Mouse (Mus musculus) lung, postnatal 0 days (tissue): ENCODE results near the gene Vwa3b.

Experiments
- CTCF ChIP-seq: IDR thresholded peaks from 2 replicates; pipeline ENCODE4 v1.5.1; 2016; ENCODE audit warnings: antibody characterized with exemption, mild to moderate bottlenecking
- EP300 ChIP-seq: IDR thresholded peaks from 2 replicates; pipeline ENCODE4 v1.6.1; 2016; ENCODE audit warnings: antibody characterized with exemption, mild to moderate bottlenecking, control low read depth

DNA sequence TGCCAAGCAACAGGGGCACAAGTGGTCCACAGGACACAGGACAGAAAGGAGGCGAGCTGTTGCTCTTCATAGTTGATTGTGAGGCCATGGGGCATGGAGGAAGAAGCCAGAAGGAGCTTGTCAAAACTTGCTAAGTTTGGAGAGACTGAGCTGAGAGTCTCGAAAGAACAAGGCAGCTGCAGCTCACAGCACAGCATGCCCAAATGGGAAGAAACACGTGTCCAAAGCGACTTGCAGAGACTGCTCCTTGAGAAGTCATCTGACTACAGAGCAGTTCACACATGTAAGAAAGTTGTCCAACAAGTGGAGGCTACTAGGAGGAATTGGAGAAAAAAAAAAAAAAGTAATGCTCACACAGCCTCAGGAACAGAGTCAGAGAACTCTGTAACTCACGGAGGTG is 62.8 kb downstream of the Vwa3b start:
- no peak for TF ChIP-seq CTCF
- no peak for TF ChIP-seq EP300
